Mouse (Mus musculus) heart, adult 2 months (tissue): ENCODE measurements at regions not wholly inside any gene's neighbourhood (a gene's known extent, or its start where the extent isn't known, plus 50 kb on each side); places are given as distances from the start of the nearest gene placed in this dataset.

Source experiments
- CTCF ChIP-seq: fragments of 200-600 bp; IDR thresholded peaks from 2 replicates; pipeline ENCODE4 v1.8.1; 2022; ENCODE audit warnings: antibody characterized with exemption, mild to moderate bottlenecking, moderate library complexity
- EP300 ChIP-seq: fragments of 200-500 bp; IDR thresholded peaks from 2 replicates; pipeline ENCODE4 v1.6.1; 2011; ENCODE audit warnings: low read depth, low read length, control low read depth; ENCODE audit not compliant: insufficient read depth
- POLR2A ChIP-seq: fragments of 200-500 bp; IDR thresholded peaks from 2 replicates; pipeline ENCODE4 v1.6.1; 2011; ENCODE audit warnings: mild to moderate bottlenecking, low read depth, low read length, control low read depth; ENCODE audit not compliant: insufficient read depth

DNA sequence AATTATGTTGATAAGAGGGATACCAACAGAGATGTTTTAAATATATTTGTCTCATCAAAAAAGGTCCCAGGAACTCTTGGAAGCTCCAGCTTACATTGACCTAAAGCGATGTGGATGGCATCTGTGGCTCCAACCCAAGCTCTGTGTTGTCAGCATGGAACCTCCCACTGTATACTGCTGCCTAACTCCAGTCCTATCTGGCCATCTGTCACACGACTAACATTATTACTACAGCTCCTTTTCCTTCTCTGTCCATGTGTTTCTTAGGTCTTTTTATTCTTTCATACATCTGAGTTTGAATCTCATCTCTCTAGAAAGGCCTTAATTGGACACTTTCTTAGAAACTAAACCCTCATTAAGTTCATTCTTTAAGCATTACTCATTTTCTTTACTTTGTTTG lies 613.9 kb downstream of the Sh2d4b start:
- no peak for TF ChIP-seq POLR2A
- no peak for TF ChIP-seq CTCF
- no peak for TF ChIP-seq EP300
